Mouse (Mus musculus) midbrain, embryonic 15.5 days (tissue): ENCODE results near the gene Stk38l. TPM values are rescaled to one million over a fixed set of nuclear protein-coding genes. Genes with fewer than 3 reads are reported as not detected.
A peak's percentile ranks its signal among the peaks of the same experiment; 100 is the strongest.

ENCODE experiments used
- ATAC-seq: fragments of 200-750 bp; cut with Nextera tagmentation; replicated peaks from 2 replicates; pipeline ENCODE4 v1.8.0; 2017; ENCODE audit warnings: moderate TSS enrichment
- H3K27ac ChIP-seq: fragments of 300-500 bp; sonication (generic); 2 replicates; pipeline ENCODE4 v1.5.1; 2015; ENCODE audit warnings: mild to moderate bottlenecking, inconsistent platforms
- H3K27me3 ChIP-seq: fragments of 300-500 bp; sonication (generic); replicated peaks from 2 replicates; pipeline ENCODE4 v1.6.1; 2015; ENCODE audit warnings: inconsistent platforms
- H3K36me3 ChIP-seq: fragments of 300-500 bp; sonication (generic); replicated peaks from 2 replicates; pipeline ENCODE4 v1.6.1; 2015; ENCODE audit warnings: inconsistent platforms
- H3K4me1 ChIP-seq: fragments of 300-500 bp; sonication (generic); 2 replicates; pipeline ENCODE4 v1.6.1; 2015; ENCODE audit warnings: inconsistent platforms
- H3K4me2 ChIP-seq: fragments of 300-500 bp; sonication (generic); 2 replicates; pipeline ENCODE4 v1.6.1; 2015; ENCODE audit warnings: inconsistent platforms, mild to moderate bottlenecking, moderate library complexity
- H3K4me3 ChIP-seq: fragments of 300-500 bp; sonication (generic); 2 replicates; pipeline ENCODE4 v1.5.1; 2015; ENCODE audit warnings: mild to moderate bottlenecking, inconsistent platforms
- H3K9ac ChIP-seq: fragments of 300-500 bp; sonication (generic); 2 replicates; pipeline ENCODE4 v1.6.1; 2015; ENCODE audit warnings: mild to moderate bottlenecking, inconsistent platforms
- H3K9me3 ChIP-seq: fragments of 300-500 bp; sonication (generic); 2 replicates; pipeline ENCODE4 v1.6.1; 2016; ENCODE audit warnings: inconsistent platforms
- WGBS: fragments of 180-500 bp; shearing (Covaris S2); methylation state at CpG from one replicate; pipeline ENCODE4 v1.1.7; 2015; ENCODE audit warnings: mixed read lengths; 5-methylcytosine and 5-hydroxymethylcytosine counted together
- polyA plus RNA-seq: library from polyadenylated mRNA; unstranded; fragments of >200 nt; fragmentation: Nextera tagmentation; extraction: Ambion mirVana; gene quantifications from 2 replicates; pipeline ENCODE4 v1.2.1, GENCODE M21; 2015

Gene Stk38l
- polyA plus RNA-seq, 1 experiment from 2014 or later: 16.3 TPM

DNA sequence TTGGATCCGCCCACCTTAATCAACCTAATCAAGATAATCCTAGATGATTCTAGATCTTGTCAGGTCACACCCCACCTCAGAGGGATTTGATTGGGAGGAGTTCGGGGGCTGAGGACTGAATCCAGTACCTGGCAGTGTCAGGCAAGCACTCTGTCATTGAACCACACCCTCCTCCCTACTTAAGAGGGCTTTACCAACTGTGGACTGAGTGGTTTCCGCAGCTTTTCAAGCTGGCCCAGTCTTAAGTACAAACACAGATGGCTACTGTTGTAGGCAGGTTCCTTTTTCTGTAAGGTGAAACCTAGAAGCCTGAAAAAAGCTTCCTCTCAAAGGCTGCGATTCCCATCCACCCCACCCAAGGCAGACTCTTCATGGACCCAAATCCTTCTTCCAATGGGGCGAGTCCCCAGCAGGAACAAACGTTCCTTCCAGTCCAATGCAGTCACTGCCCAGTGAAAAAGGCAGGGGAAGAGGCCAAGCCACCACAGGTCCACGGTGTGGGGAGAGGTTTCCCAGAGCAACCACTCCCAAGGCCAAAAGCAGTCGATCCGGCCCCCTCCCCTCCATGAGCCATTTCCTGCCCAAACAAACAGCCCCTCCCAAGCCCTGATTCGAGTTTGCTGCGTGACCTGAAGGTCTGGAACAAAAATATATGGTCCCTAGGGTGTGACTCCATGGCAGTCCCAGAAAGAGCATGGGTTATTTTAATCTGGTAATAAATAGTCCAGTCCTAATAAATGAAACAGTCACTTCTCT, 22.5 kb upstream of the Stk38l start:
- H3K9ac ChIP-seq: no peak overlapping the region
- no peaks in the 10 kb centered on the region for H3K36me3 ChIP-seq
- ATAC-seq: no peak
- H3K27ac ChIP-seq: no peak overlapping the region
- no peaks in the 10 kb centered on the region for H3K4me1 ChIP-seq
- H3K9me3 ChIP-seq: no peaks in the 10 kb centered on the region
- no peak overlapping the region for H3K4me3 ChIP-seq
- WGBS: 77% methylated on average over 11 of the region's 11 CpGs
- no peak overlapping the region for H3K4me2 ChIP-seq
- H3K27me3 ChIP-seq: no peaks in the 10 kb centered on the region

DNA sequence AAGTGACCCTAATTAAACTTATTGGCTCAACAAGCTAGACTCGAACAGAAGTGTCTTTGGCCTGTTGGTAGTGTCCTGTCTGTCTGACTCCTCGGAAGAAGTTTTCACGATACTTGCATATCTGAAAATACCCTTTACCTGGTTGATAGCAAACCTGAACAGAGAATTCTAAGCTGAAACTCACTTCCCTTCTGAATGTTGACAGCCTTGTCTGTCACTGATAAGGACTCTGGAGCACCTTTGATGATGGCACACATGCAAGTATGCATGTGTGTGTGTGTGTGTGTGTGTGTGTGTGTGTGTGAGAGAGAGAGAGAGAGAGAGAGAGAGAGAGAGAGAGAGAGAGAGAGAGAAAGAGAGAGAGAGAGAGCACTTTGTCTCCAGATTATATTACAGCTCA, 21.4 kb upstream of the Stk38l start:
- Histone ChIP-seq H3K9ac (no peak overlapping the region), H3K9me3 (no peaks in the 10 kb centered on the region), H3K4me2 (no peak overlapping the region), H3K27me3 (no peaks in the 10 kb centered on the region), H3K36me3 (no peaks in the 10 kb centered on the region), H3K27ac (no peak overlapping the region), H3K4me1 (no peaks in the 10 kb centered on the region), H3K4me3 (no peak overlapping the region)
- WGBS: 86% methylated on average over 3 of the region's 3 CpGs
- ATAC-seq: no peak

GRCm38 (mm10) chr6:146705631-146706030, 19.2 kb upstream of the Stk38l start:
- 97% methylated on average over 1 of the region's 1 CpGs for WGBS

GRCm38 (mm10) chr6:146719606-146720005, 5.2 kb upstream of the Stk38l start:
- Histone ChIP-seq H3K4me3 (no peak overlapping the region), H3K4me1 (no peaks in the 10 kb centered on the region)
- ATAC-seq: no peak

More at GRCm38 (mm10) chr6:146705631-146706030, 19.2 kb upstream of the Stk38l start:
- no peak overlapping the region for H3K4me2 ChIP-seq
- no peaks in the 10 kb centered on the region for H3K27me3 ChIP-seq
- no peaks in the 10 kb centered on the region for H3K36me3 ChIP-seq
- ATAC-seq: no peak
- no peaks in the 10 kb centered on the region for H3K9me3 ChIP-seq
- H3K9ac ChIP-seq: no peak overlapping the region
- H3K4me3 ChIP-seq: no peak overlapping the region
- no peaks in the 10 kb centered on the region for H3K4me1 ChIP-seq
- no peak overlapping the region for H3K27ac ChIP-seq

DNA sequence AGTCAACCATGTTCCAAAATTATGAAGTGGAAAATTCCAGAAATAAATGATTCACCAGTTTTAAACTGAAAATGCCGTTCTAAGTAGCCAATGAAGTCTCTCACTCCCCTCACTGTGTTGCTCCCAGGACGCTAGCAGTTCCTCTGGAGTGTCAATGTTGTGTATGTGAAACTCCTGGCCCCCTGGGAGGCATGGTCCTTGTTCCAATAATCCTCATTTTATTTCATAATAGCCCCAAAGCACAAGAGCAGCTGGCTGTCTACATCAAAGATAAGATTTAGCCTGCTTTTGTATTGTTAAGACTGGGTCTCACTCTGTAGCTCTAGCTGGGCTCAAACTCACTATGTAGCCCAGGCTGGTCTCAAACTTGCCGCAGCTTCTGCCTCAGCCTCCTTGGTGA, 990 bp upstream of the Stk38l start:
- Histone ChIP-seq H3K4me2 (no peak overlapping the region), H3K9me3 (no peaks in the 10 kb centered on the region), H3K27ac (no peak overlapping the region), H3K4me3 (no peak overlapping the region), H3K27me3 (no peaks in the 10 kb centered on the region), H3K36me3 (no peaks in the 10 kb centered on the region), H3K4me1 (peaks cover 12% of the 10 kb centered on the region), H3K9ac (no peak overlapping the region)
- WGBS: 87% methylated on average over 3 of the region's 3 CpGs
- ATAC-seq: no peak

More at GRCm38 (mm10) chr6:146719606-146720005, 5.2 kb upstream of the Stk38l start:
- WGBS: 81% methylated on average over 1 of the region's 1 CpGs
- Histone ChIP-seq H3K4me2 (no peak overlapping the region), H3K9ac (no peak overlapping the region), H3K27ac (no peak overlapping the region), H3K9me3 (no peaks in the 10 kb centered on the region), H3K36me3 (no peaks in the 10 kb centered on the region), H3K27me3 (peaks cover 4% of the 10 kb centered on the region)

DNA sequence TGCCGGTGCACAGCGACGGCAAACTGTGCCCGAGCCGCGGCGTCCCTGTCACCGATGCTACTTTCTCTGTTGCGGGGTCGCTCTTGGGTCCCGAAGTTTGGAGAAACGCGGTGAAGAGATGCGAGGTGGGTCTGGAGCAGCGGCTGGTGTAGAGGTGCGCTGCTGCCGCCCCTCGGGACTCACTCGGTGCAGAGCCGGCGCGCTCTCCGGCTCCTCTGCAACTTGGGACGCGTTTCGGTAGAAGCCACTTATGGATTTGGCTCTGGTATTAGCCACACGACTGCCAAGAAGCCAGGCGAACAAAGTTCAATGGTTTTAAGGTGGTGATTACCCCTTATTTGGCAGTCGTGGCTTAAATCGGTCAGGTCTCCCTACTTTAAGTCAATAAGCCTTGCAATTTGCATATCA, 593 bp downstream of the Stk38l start:
- H3K9me3 ChIP-seq: no peaks in the 10 kb centered on the region
- H3K27ac ChIP-seq: peak overlapping the region; percentile 88
- peak overlapping the region; percentile 69 for H3K9ac ChIP-seq
- peaks cover 12% of the 10 kb centered on the region for H3K4me1 ChIP-seq
- no peaks in the 10 kb centered on the region for H3K36me3 ChIP-seq
- under 1% methylated on average over 30 of the region's 30 CpGs for WGBS
- peak overlapping the region; percentile 65 for H3K4me3 ChIP-seq
- H3K4me2 ChIP-seq: peak overlapping the region; percentile 61
- ATAC-seq: peak; percentile 67
- no peaks in the 10 kb centered on the region for H3K27me3 ChIP-seq

DNA sequence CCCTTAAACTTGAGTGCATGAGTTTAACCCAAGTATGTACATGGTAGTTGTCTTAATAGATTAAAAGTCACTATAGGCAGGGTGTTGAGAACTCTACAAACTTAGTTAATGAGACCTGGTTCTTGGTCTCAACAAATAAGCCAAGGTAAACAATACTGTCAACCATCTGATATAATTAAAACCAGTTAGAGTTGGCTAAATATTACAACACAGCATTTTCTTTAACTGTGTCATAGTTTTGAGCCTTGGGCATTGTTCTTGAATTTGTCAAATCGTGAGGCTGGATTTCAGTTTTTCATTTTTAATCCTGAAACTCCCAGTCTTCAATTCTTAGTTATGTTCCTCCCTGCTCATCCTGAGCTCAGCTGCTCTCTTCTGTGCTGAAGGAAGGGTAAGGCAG, 6.2 kb downstream of the Stk38l start:
- Histone ChIP-seq H3K4me2 (no peak overlapping the region), H3K4me3 (no peak overlapping the region), H3K27me3 (no peaks in the 10 kb centered on the region), H3K27ac (no peak overlapping the region), H3K9ac (no peak overlapping the region), H3K4me1 (peaks cover 17% of the 10 kb centered on the region), H3K36me3 (no peaks in the 10 kb centered on the region), H3K9me3 (no peaks in the 10 kb centered on the region)
- WGBS: 79% methylated on average over 1 of the region's 1 CpGs
- ATAC-seq: no peak

- H3K4me3 ChIP-seq: no peak overlapping the region
- no peak overlapping the region for H3K9ac ChIP-seq
- no peak overlapping the region for H3K27ac ChIP-seq
- no peaks in the 10 kb centered on the region for H3K36me3 ChIP-seq
- WGBS: 39% methylated on average over 2 of the region's 2 CpGs
- no peaks in the 10 kb centered on the region for H3K9me3 ChIP-seq
- H3K27me3 ChIP-seq: no peaks in the 10 kb centered on the region
- ATAC-seq: peak; percentile 56; the same call in 1 of the 2 replicates
- H3K4me2 ChIP-seq: no peak overlapping the region
- peaks cover 13% of the 10 kb centered on the region for H3K4me1 ChIP-seq
These were observed 6.9 kb downstream of the Stk38l start for GRCm38 (mm10) chr6:146731692-146732091.

DNA sequence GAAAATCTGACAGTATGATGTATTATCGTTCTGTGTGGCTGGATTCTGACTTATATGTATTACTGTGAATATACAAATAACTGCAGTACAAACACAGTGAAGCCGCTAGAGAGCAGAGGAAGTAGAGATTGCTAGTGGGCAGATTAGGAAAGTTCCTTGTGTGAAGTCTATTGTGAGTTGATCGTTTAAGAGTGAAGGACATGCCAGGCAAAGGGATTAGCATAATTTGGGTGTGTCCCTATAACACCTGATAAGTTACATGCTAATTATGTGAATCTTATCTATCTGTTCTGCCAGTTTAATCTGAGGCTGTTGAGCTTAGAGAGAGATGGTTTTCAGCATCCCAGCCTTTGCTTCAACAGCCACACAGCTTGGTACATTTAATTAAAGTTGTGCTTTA, 7.4 kb downstream of the Stk38l start:
- Histone ChIP-seq H3K27ac (no peak overlapping the region), H3K4me3 (no peak overlapping the region), H3K27me3 (no peaks in the 10 kb centered on the region), H3K4me1 (peaks cover 12% of the 10 kb centered on the region), H3K36me3 (no peaks in the 10 kb centered on the region), H3K4me2 (no peak overlapping the region), H3K9me3 (no peaks in the 10 kb centered on the region), H3K9ac (no peak overlapping the region)
- no peak for ATAC-seq
- 54% methylated on average over 3 of the region's 3 CpGs for WGBS

- Histone ChIP-seq H3K4me2 (no peak overlapping the region), H3K4me3 (no peak overlapping the region), H3K27ac (no peak overlapping the region), H3K27me3 (no peaks in the 10 kb centered on the region), H3K36me3 (no peaks in the 10 kb centered on the region), H3K9me3 (no peaks in the 10 kb centered on the region), H3K4me1 (peaks cover 12% of the 10 kb centered on the region), H3K9ac (no peak overlapping the region)
- 51% methylated on average over 1 of the region's 1 CpGs for WGBS
- no peak for ATAC-seq
These were observed 7.9 kb downstream of the Stk38l start for GRCm38 (mm10) chr6:146732676-146733075.

DNA sequence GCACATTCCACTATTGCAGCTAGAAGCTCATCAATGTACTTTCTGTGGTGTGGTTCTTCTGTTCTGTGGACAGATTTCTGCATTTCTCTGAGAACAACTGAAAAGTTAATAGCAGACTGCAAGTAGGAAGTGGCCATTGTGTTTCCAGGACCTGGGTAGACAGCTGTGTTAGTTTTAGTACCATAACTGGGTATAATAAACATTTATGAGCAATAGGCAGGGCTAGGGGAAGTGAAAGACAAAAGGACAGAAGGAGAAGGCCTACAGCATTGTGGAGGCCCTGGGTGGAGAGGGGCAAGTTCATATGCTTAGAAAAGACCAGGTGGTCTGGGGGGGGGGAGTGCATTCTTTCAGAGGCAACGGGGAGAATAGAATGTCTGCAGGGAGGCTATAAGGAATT, 8.8 kb downstream of the Stk38l start:
- H3K4me3 ChIP-seq: no peak overlapping the region
- ATAC-seq: no peak
- H3K36me3 ChIP-seq: no peaks in the 10 kb centered on the region
- no peak overlapping the region for H3K27ac ChIP-seq
- no peaks in the 10 kb centered on the region for H3K27me3 ChIP-seq
- WGBS: 85% methylated on average over 1 of the region's 1 CpGs
- peaks cover 12% of the 10 kb centered on the region for H3K4me1 ChIP-seq
- no peaks in the 10 kb centered on the region for H3K9me3 ChIP-seq
- H3K9ac ChIP-seq: no peak overlapping the region
- H3K4me2 ChIP-seq: no peak overlapping the region

- H3K9ac ChIP-seq: no peak overlapping the region
- no peak for ATAC-seq
- H3K36me3 ChIP-seq: no peaks in the 10 kb centered on the region
- H3K27ac ChIP-seq: no peak overlapping the region
- H3K4me3 ChIP-seq: no peak overlapping the region
- no peaks in the 10 kb centered on the region for H3K27me3 ChIP-seq
- WGBS: 78% methylated on average over 1 of the region's 1 CpGs
- no peaks in the 10 kb centered on the region for H3K4me1 ChIP-seq
- no peaks in the 10 kb centered on the region for H3K9me3 ChIP-seq
- no peak overlapping the region for H3K4me2 ChIP-seq
These were observed 14.1 kb downstream of the Stk38l start for GRCm38 (mm10) chr6:146738889-146739288.

DNA sequence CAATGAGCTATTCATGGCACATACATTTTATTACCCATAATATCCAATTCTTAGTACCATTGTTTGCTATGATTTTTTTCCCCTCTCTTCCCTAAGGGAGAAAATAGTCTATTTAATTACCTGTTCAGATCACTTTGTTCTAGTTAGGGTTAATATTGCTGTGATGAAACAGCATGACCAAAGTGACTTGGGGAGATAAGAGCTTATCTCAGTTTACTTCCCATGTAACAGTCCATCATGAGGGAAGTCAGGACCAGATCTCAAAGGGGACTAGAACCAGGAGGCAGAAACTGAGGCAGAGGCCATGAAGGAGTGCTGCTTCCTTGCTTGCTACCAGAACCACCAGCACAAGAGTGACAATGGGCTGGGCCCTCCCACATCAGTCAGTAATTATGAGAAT, 15.9 kb downstream of the Stk38l start:
- Histone ChIP-seq H3K4me2 (no peak overlapping the region), H3K4me3 (no peak overlapping the region), H3K27ac (no peak overlapping the region), H3K9ac (no peak overlapping the region), H3K36me3 (no peaks in the 10 kb centered on the region), H3K9me3 (no peaks in the 10 kb centered on the region), H3K4me1 (no peaks in the 10 kb centered on the region), H3K27me3 (no peaks in the 10 kb centered on the region)
- ATAC-seq: no peak
